Mouse (Mus musculus): Measurements from ENCODE around the gene Igf1r.

DNA sequence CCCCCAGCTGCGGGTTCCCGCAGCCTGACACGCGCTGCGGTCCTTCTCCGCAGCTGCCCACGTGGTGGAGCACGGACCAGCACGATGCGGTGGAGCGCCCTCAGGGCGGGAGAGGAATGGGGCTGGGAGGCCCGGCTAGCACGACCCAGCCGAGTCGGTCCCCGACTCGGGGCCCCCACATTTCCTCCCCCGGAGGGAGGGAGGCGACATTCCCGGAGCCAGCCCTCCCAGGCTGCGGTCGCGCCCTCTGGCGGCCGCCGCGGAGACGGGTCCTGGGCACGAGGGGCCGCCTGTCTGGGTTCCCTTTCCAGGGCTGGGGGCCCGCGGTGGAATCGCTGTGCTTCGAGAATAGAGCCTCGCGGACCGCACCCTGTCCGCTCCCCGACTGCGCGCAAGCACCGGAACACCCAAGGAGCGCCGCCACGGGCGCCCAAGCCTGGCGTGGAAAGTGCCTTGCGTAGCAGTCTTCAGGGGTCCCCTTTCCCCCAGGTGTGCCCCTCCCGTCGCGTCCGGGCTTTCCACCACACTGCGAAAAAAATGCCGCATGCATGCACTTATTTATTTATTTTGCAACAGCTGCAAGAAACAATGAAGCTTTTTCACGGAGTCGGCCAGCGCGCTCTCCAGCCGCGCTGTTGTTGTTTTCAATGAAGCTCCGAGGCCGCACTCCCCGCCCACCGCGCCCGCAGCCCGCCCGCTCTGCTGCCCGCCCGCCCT, 1.7 kb upstream of the Igf1r start:
- TF ChIP-seq CTCF (IDR thresholded peaks at IDR 0.05; ENCODE audit: insufficient read depth, low read length) (peak; percentile 26; the same call in 1 of the 2 replicates), POLR2A (IDR thresholded peaks at IDR 0.05; ENCODE audit: borderline replicate concordance, extremely low read depth, low read depth, low read length) (no peak)

Data from lung, adult 2 months (tissue).